Mouse (Mus musculus) hindbrain, postnatal 0 days (tissue): ENCODE results near the gene Large2. TPM values are rescaled to one million over a fixed set of nuclear protein-coding genes. Genes with fewer than 3 reads are reported as not detected.
A peak's percentile ranks its signal among the peaks of the same experiment; 100 is the strongest.

ENCODE experiments used
- ATAC-seq: fragments of 200-750 bp; cut with Nextera tagmentation; 2 replicates; pipeline ENCODE4 v1.8.0; 2017; ENCODE audit warnings: mild to moderate bottlenecking, moderate TSS enrichment, moderate library complexity
- DNase-seq: peaks from one replicate; pipeline ENCODE4 v3.0.0-alpha.2; 2015; ENCODE audit warnings: low spot score
- H3K27ac ChIP-seq: fragments of 300-500 bp; sonication (generic); 2 replicates; pipeline ENCODE4 v1.5.1; 2014; ENCODE audit warnings: mild to moderate bottlenecking
- H3K27me3 ChIP-seq: fragments of 300-500 bp; sonication (generic); 2 replicates; pipeline ENCODE4 v1.6.1; 2014; ENCODE audit warnings: low read length, mixed read lengths; ENCODE audit not compliant: insufficient read depth
- H3K36me3 ChIP-seq: fragments of 300-500 bp; sonication (generic); 2 replicates; pipeline ENCODE4 v1.6.1; 2014; ENCODE audit warnings: low read length, mixed read lengths; ENCODE audit not compliant: insufficient read depth
- H3K4me1 ChIP-seq: fragments of 300-500 bp; sonication (generic); 2 replicates; pipeline ENCODE4 v1.6.1; 2014; ENCODE audit warnings: antibody characterized with exemption, low read length, mixed read lengths; ENCODE audit not compliant: insufficient read depth
- H3K4me2 ChIP-seq: fragments of 300-500 bp; sonication (generic); 2 replicates; pipeline ENCODE4 v1.6.1; 2014; ENCODE audit warnings: low read depth, mild to moderate bottlenecking, low read length, moderate library complexity, mixed read lengths
- H3K4me3 ChIP-seq: fragments of 300-500 bp; sonication (generic); 2 replicates; pipeline ENCODE4 v1.5.1; 2014; ENCODE audit warnings: low read length
- H3K9ac ChIP-seq: fragments of 300-500 bp; sonication (generic); replicated peaks from 2 replicates; pipeline ENCODE4 v1.6.1; 2014; ENCODE audit warnings: mild to moderate bottlenecking, low read length, moderate library complexity, mixed read lengths
- H3K9me3 ChIP-seq: fragments of 300-500 bp; sonication (generic); 2 replicates; pipeline ENCODE4 v1.6.1; 2016; ENCODE audit warnings: low read length, mixed read lengths
- CTCF ChIP-seq: IDR thresholded peaks from 2 replicates; pipeline ENCODE4 v1.5.1; 2016; ENCODE audit warnings: antibody characterized with exemption, control low read depth, low read depth
- WGBS: fragments of 180-500 bp; shearing (Covaris S2); extraction: QIAGEN DNeasy Blood & Tissue Kit; methylation state at CpG from one replicate; pipeline ENCODE4 v1.1.7; 2014; 5-methylcytosine and 5-hydroxymethylcytosine counted together
- polyA plus RNA-seq: library from polyadenylated mRNA; unstranded; fragments of >200 nt; fragmentation: Nextera tagmentation; extraction: Ambion mirVana; gene quantifications from 2 replicates; pipeline ENCODE4 v1.2.1, GENCODE M21; 2015
- total RNA-seq: library from RNA; depleted of rRNA; stranded (reverse); fragments of >200 nt; gene quantifications from 2 replicates; pipeline ENCODE4 v1.2.3, GENCODE M21; 2014

Gene Large2
- total and polyA plus RNA-seq, 2 experiments from 2014 or later: 0.16 to 1.8 TPM

DNA sequence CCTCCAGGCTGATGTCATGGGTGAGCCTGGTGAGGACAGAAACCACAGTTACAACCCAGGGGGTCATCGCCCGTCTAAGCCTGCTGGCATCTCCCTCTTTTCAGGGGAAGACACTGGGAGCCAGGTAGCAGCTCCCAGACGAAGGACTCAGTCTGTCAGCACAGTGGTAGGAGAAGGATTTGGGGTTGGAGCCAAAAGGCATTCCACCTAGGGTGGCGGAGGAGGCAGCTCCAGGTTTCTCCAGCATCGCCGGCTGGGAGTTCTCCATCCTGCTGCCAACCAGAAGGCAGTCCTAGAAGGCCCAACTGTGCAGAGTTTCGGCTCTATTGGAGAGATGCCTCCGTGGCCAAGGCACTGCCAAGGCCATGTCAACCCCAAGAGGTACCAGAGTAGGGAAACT lies 16.4 kb upstream of the Large2 start:
- ATAC-seq (no peak), DNase-seq (no peak)
- no peaks in the 10 kb centered on the region for H3K9me3 ChIP-seq
- H3K4me3 ChIP-seq: no peak overlapping the region
- peaks cover 12% of the 10 kb centered on the region for H3K36me3 ChIP-seq
- peak overlapping the region; percentile 85 for H3K27ac ChIP-seq
- TF ChIP-seq CTCF: no peak
- H3K4me1 ChIP-seq: peaks cover 44% of the 10 kb centered on the region
- 78% methylated on average over 8 of the region's 8 CpGs for WGBS
- H3K9ac ChIP-seq: no peak overlapping the region
- H3K27me3 ChIP-seq: no peaks in the 10 kb centered on the region
- H3K4me2 ChIP-seq: peak overlapping the region; percentile 60; the same call in 1 of the 2 replicates

DNA sequence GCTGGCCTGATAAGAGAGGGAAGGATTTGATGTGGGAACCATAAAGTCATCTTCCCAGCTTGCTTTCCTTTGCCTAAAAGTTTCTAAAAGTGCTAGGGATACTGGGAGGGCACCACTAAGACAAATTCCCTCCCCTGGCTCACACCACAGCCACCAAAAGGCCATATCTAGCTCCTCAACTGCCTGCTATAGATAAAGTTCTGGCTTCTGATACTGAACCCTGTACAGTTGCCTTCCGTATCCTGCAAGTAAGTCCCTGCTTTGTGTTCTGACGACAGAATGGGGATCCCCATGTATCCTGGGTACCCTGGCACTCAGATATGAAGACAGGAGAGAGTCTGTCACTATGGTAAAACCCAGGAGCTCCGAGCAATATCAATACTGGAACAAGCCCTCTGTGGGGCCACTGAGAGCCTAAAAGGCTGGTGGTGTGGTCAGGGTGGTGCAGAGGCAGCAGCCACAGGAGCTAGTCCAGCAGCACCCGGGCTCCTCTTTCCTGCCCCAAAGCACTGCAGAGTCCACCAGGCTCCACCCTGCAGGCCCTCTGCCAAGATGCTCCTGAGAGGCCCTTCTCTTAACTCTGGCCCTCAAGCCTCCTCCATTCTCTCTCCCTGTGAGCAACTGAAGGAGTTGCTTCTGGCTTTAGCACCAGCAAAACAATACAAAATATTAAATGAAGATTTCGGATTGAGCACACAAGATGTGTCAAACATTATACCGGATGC lies 15.7 kb upstream of the Large2 start:
- 67% methylated on average over 6 of the region's 6 CpGs for WGBS
- Histone ChIP-seq H3K4me2 (peak overlapping the region; percentile 83), H3K9ac (no peak overlapping the region), H3K4me3 (no peak overlapping the region), H3K27me3 (no peaks in the 10 kb centered on the region), H3K36me3 (peaks cover 20% of the 10 kb centered on the region), H3K27ac (peak overlapping the region; percentile 83), H3K9me3 (no peaks in the 10 kb centered on the region), H3K4me1 (peaks cover 44% of the 10 kb centered on the region)
- TF ChIP-seq CTCF: no peak
- DNase-seq (no peak), ATAC-seq (no peak)

DNA sequence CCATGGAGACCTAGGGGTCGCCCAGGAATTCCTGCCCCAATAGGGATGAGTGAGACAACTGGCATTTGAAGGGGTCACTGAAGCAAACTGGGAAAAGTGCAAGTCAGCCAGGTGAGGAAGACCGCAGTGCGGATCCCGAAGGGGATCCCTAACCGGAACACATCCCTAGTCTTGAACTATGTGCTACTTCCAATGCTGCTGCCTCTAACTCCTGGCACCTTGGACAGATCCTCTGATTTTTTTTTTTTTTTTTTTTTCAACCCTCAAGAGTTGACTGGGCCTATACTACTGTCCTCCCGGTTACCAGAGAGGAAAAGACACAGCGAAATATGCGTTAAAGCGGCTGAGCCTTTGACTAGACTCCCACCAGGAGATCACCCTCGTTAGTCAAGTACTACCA lies 15.0 kb upstream of the Large2 start:
- ATAC-seq (no peak), DNase-seq (no peak)
- peaks cover 27% of the 10 kb centered on the region for H3K36me3 ChIP-seq
- peak overlapping the region; percentile 83 for H3K4me2 ChIP-seq
- H3K27me3 ChIP-seq: no peaks in the 10 kb centered on the region
- peaks cover 44% of the 10 kb centered on the region for H3K4me1 ChIP-seq
- H3K9ac ChIP-seq: peak overlapping the region; percentile 80
- no peaks in the 10 kb centered on the region for H3K9me3 ChIP-seq
- WGBS: 4% methylated on average over 10 of the region's 10 CpGs
- H3K4me3 ChIP-seq: peak overlapping the region; percentile 69
- peak overlapping the region; percentile 83 for H3K27ac ChIP-seq
- no peak for TF ChIP-seq CTCF

DNA sequence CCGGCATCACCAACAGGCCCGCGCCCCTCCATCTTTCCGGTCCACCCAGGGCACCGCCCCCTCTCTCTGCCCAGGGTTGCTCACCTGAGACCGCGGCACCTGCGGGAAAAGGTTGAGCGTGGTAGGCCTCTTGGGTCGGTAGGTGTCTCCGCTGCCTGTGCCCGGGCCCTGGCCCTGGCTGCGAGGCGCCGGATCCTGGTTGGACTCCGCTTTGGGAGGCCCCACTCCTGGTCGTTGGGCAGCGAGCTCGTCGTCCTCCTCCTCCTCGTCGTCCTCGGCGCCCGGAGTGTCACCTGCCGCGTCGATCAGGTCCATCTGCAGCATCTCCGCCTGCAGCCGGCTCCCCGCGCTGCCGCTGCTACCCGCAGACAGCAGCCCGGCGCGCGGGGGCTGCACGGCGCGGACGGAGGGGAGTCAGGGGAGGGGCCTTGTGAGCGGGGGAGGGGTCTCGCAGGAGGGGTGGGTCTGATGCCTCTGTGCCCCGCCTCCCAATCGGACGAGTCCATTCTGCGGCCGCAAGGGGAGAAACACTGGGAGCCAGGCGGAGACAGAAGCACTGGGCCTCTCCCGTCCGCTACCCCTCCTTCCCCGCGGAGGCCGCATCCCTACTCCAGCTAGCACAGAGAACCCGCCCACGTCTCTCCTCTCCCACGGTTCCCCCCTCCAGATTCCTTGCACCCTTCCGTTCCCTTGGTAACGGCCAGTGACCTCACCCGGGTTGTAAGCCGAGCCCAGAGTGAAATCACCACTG lies 14.4 kb upstream of the Large2 start:
- peak; percentile 93 for ATAC-seq

DNA sequence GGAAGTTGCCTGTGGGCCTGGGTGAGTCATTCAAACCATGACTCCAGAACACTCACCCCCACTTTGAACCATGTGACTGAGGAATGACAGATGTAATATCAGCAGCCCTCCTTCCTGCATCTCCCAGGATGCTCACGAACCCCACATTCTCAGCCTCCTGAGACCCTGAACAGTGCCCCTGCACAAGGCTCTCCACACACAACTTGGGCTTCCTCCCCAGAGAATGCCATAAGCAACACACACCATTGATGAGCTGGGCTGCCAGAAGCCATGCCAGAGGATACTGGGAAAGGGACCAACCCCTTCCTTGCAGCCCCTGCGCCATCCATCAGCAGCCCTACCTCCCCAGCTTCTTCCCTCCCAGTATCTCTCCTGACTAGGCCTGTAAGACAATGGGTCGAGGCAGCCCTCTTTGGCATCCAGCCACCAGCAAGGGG lies 13.4 kb upstream of the Large2 start:
- peak overlapping the region; percentile 80 for H3K9ac ChIP-seq
- no peak for TF ChIP-seq CTCF
- peaks cover 39% of the 10 kb centered on the region for H3K4me1 ChIP-seq
- peak overlapping the region; percentile 83 for H3K4me2 ChIP-seq
- ATAC-seq: no peak
- H3K27me3 ChIP-seq: no peaks in the 10 kb centered on the region
- H3K4me3 ChIP-seq: peak overlapping the region; percentile 69
- H3K36me3 ChIP-seq: peaks cover 43% of the 10 kb centered on the region
- no peak for DNase-seq
- peak overlapping the region; percentile 83 for H3K27ac ChIP-seq
- 18% methylated on average over 3 of the region's 3 CpGs for WGBS
- no peaks in the 10 kb centered on the region for H3K9me3 ChIP-seq

More for the DNA sequence above, 14.4 kb upstream of the Large2 start:
- no peaks in the 10 kb centered on the region for H3K27me3 ChIP-seq
- peak overlapping the region; percentile 83 for H3K27ac ChIP-seq
- peaks cover 44% of the 10 kb centered on the region for H3K4me1 ChIP-seq
- H3K4me3 ChIP-seq: peak overlapping the region; percentile 69
- peak overlapping the region; percentile 83 for H3K4me2 ChIP-seq
- DNase-seq: peak; percentile 96
- H3K9me3 ChIP-seq: no peaks in the 10 kb centered on the region
- peak overlapping the region; percentile 80 for H3K9ac ChIP-seq
- under 1% methylated on average over 60 of the region's 62 CpGs for WGBS
- peaks cover 33% of the 10 kb centered on the region for H3K36me3 ChIP-seq
- peak; percentile 41 for TF ChIP-seq CTCF

DNA sequence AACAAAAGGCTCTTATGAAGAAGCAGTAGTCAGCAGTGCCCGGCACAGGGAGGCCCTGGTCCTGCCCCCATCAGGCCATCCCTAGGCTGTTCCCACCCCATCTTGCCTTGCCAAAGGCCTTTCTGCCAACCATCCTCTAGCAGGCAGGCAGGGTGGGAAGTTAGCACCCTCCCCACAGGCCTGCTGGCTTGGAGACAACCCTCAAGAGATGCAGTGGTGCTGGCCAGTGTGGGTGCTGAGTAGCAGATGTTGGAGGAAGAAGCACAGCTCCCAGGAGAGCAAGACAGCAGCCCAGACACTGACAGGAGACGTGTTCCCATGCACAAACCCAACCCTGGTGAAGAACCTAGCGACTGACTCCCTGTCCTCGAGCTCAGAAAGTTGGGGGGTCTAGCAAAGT lies 13.0 kb upstream of the Large2 start:
- TF ChIP-seq CTCF: no peak
- ATAC-seq (no peak), DNase-seq (no peak)
- peak overlapping the region; percentile 80; the same call in 1 of the 2 replicates for H3K9ac ChIP-seq
- H3K4me1 ChIP-seq: peaks cover 34% of the 10 kb centered on the region
- H3K4me3 ChIP-seq: peak overlapping the region; percentile 69
- H3K4me2 ChIP-seq: peak overlapping the region; percentile 83
- 0 out of 2 replicates have a peak overlapping the region, but pooled peaks have one; percentile 83 for H3K27ac ChIP-seq
- no peaks in the 10 kb centered on the region for H3K9me3 ChIP-seq
- peaks cover 44% of the 10 kb centered on the region for H3K36me3 ChIP-seq
- H3K27me3 ChIP-seq: no peaks in the 10 kb centered on the region
- WGBS: 59% methylated on average over 4 of the region's 4 CpGs
